Mouse (Mus musculus) liver, embryonic 11.5 days (tissue): ENCODE data around the gene Gusb. TPM values are rescaled to one million over a fixed set of nuclear protein-coding genes. Genes with fewer than 3 reads are reported as not detected.

ENCODE experiments used
- ATAC-seq: fragments of 200-750 bp; cut with Nextera tagmentation; replicated peaks from 2 replicates; pipeline ENCODE4 v1.8.0; 2017; ENCODE audit warnings: moderate number of reproducible peaks, mild to moderate bottlenecking, moderate TSS enrichment, moderate library complexity; ENCODE audit not compliant: low FRiP score
- DNase-seq: peaks from one replicate; pipeline ENCODE4 v3.0.0-alpha.2; 2017; ENCODE audit warnings: low spot score
- H3K27ac ChIP-seq: fragments of 300-500 bp; sonication (generic); 2 replicates; pipeline ENCODE4 v1.5.1; 2014; ENCODE audit warnings: mild to moderate bottlenecking, low read depth, low read length, control low read depth
- H3K27me3 ChIP-seq: fragments of 300-500 bp; sonication (generic); replicated peaks from 2 replicates; pipeline ENCODE4 v1.6.1; 2014; ENCODE audit warnings: low read length, mixed read lengths; ENCODE audit not compliant: control insufficient read depth, insufficient read depth
- H3K36me3 ChIP-seq: fragments of 300-500 bp; sonication (generic); 2 replicates; pipeline ENCODE4 v1.6.1; 2014; ENCODE audit warnings: mild to moderate bottlenecking, low read length, moderate library complexity, mixed read lengths; ENCODE audit not compliant: control insufficient read depth, insufficient read depth
- H3K4me1 ChIP-seq: fragments of 300-500 bp; sonication (generic); replicated peaks from 2 replicates; pipeline ENCODE4 v1.6.1; 2014; ENCODE audit warnings: low read length, mixed read lengths; ENCODE audit not compliant: control insufficient read depth, insufficient read depth
- H3K4me2 ChIP-seq: fragments of 300-500 bp; sonication (generic); 2 replicates; pipeline ENCODE4 v1.6.1; 2014; ENCODE audit warnings: mild to moderate bottlenecking, control low read depth, moderate library complexity
- H3K4me3 ChIP-seq: fragments of 300-500 bp; sonication (generic); 2 replicates; pipeline ENCODE4 v1.5.1; 2014; ENCODE audit warnings: low read depth, low read length, control low read depth
- H3K9ac ChIP-seq: fragments of 300-500 bp; sonication (generic); 2 replicates; pipeline ENCODE4 v1.6.1; 2014; ENCODE audit warnings: low read depth, low read length, control low read depth
- H3K9me3 ChIP-seq: fragments of 300-500 bp; sonication (generic); 2 replicates; pipeline ENCODE4 v1.6.1; 2016; ENCODE audit warnings: low read length, inconsistent platforms, mixed read lengths; ENCODE audit not compliant: control insufficient read depth
- WGBS: fragments of 180-500 bp; shearing (Covaris S2); extraction: QIAGEN DNeasy Blood & Tissue Kit; methylation state at CpG from one replicate; pipeline ENCODE4 v1.1.7; 2014; 5-methylcytosine and 5-hydroxymethylcytosine counted together
- polyA plus RNA-seq: library from polyadenylated mRNA; unstranded; fragments of >200 nt; fragmentation: Nextera tagmentation; extraction: Ambion mirVana; gene quantifications from 2 replicates; pipeline ENCODE4 v1.2.1, GENCODE M21; 2014

The Gusb gene
- polyA plus RNA-seq, 1 experiment from 2014 or later: 82.5 TPM

DNA sequence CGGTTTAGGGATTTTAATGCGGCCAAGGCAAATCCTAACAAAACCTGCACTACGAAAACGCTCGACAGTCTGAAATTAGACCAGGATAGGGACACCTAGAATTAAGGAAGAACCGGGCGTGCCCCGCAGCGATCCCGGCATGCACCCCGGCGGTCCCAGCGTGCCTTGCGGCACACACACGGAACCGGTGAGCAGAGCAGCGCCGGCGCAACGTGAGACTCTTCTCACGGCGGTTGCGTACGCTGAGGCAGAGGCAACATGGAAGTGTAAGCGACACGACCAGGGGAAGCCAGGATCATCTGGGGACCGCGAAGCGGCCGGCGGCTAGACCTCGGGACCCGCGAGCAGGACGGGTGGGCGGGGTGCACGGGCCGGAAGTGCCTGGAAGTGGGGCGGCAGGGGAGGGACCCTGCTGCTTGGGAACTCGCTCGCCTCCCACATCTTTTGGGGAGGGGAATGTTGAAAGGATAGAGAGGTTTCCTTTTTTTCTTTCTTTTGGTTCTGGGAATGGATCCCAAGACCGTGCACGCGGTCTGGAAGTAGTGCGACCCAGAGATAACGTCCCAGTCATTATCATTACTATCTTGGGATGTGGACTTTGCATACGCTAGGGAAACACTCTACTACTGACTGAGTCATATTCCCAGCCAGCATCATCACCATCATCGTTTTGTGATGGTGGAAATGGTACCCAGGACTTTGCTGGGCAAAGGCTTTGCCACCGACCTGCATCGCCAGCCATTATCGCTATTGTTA, 26.5 kb upstream of the Gusb start, which contains the start of the genes Asl and Crcp:
TSS of gene Asl (minus strand) at position 106 of the 756 bp plus-strand sequence.
TSS of gene Crcp (plus strand) at position 149 of the 756 bp plus-strand sequence.
- Histone ChIP-seq H3K27ac (peak within 1 kb of the TSS; percentile 82), H3K4me1 (peaks cover 18% of the 10 kb centered on the region), H3K9ac (peak within 1 kb of the TSS; percentile 79), H3K27me3 (no peaks in the 10 kb centered on the region; the same call in 1 of the 2 replicates), H3K36me3 (no peaks in the 10 kb centered on the region), H3K9me3 (no peaks in the 10 kb centered on the region), H3K4me2 (peak within 1 kb of the TSS; percentile 80), H3K4me3 (peak within 1 kb of the TSS; percentile 76)
- ATAC-seq: peak; percentile 81
- DNase-seq: peak; percentile 84
- 1% methylated on average over 51 of the region's 51 CpGs for WGBS

DNA sequence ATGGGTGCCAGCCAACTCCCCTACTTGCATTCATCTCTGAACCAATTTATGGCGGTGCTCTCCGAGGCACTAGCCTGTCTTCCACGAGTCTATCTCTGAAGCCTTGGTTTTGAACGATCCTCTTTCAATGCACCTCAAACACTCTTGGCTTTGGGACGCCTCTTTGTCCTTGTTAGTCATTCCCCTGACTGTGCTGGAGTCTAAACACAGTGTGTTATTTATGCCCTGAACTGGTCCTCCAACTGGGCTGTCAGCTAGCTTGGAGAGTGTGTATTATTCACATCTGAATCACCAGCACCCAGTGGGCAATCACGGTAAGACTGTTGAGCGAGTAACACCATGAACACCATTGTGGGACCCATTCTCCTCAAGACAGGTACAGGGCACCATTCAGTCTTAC, 24.8 kb upstream of the Gusb start:
- no peaks in the 10 kb centered on the region for H3K36me3 ChIP-seq
- no peak overlapping the region for H3K27ac ChIP-seq
- no peak overlapping the region for H3K9ac ChIP-seq
- WGBS: 83% methylated on average over 7 of the region's 7 CpGs
- no peaks in the 10 kb centered on the region; the same call in 1 of the 2 replicates for H3K27me3 ChIP-seq
- peaks cover 9% of the 10 kb centered on the region for H3K4me1 ChIP-seq
- no peak overlapping the region for H3K4me2 ChIP-seq
- no peaks in the 10 kb centered on the region for H3K9me3 ChIP-seq
- no peak for DNase-seq
- no peak overlapping the region for H3K4me3 ChIP-seq
- no peak for ATAC-seq

DNA sequence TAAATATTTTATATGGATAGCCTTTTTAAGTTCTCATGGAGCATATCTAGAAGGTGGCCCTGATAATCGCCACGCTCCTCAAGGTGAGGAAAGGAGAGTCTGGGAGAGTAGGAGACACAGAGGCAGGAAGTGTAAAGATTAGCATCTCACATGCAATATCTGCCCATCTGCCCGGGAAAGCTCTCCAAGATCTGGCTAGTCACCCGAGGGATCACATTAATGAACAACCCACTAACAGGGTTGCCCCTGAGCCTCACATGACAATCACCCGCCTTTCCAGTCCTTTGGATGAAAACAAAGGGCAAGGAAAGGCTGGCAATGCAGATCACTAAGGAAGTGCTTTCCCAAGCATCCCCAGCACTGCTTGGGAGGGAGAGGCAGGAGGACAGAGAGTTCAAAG, 24.3 kb upstream of the Gusb start:
- H3K9me3 ChIP-seq: no peaks in the 10 kb centered on the region
- H3K9ac ChIP-seq: no peak overlapping the region
- H3K4me2 ChIP-seq: no peak overlapping the region
- DNase-seq (no peak), ATAC-seq (no peak)
- H3K27me3 ChIP-seq: no peaks in the 10 kb centered on the region; the same call in 1 of the 2 replicates
- 77% methylated on average over 5 of the region's 5 CpGs for WGBS
- no peaks in the 10 kb centered on the region for H3K36me3 ChIP-seq
- H3K4me3 ChIP-seq: no peak overlapping the region
- 0 out of 2 replicates have a peak, but pooled peaks cover 6% of the 10 kb centered on the region for H3K4me1 ChIP-seq
- H3K27ac ChIP-seq: no peak overlapping the region

DNA sequence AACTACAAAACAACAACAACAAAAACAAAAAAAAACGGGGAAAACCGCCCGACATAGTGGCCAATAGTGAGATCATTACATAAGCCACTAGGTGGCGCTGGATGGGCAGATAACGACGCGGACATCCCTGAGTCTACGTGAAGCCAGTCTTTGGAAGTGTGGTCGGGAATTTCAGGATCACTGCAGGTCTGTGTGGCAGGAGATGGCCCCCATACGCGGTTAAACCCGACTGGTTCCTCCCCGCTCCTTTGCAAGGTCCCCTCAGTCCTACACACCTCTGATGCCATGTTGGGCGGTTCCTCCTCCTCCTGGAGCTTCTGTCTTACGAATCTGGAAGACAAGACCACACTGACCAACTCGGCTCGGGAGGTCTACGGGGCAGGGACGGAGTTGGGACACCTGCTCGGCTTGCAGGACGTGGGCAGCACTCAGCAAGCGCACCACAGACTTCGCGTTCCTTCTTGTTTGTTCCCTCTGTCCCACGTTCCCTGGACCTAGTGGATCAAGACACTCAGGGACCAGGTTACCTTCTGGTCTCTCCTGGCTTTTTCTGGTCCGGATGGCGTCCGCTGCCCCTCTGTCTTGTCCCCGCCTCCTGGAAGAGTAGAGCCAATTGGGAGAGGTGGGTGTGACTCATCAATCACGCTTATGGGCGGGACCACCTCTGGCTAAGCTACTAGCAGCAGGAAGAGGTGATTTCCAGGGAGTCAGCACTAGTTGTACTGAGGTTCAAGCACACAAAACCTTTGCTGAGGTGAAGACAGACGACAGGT, 21.1 kb upstream of the Gusb start:
- H3K27me3 ChIP-seq: no peaks in the 10 kb centered on the region; the same call in 1 of the 2 replicates
- no peaks in the 10 kb centered on the region for H3K9me3 ChIP-seq
- peak overlapping the region; percentile 86 for H3K4me2 ChIP-seq
- peak overlapping the region; percentile 66 for H3K4me3 ChIP-seq
- peak overlapping the region; percentile 89 for H3K27ac ChIP-seq
- ATAC-seq (peak; percentile 90), DNase-seq (peak; percentile 83)
- H3K36me3 ChIP-seq: no peaks in the 10 kb centered on the region
- WGBS: under 1% methylated on average over 32 of the region's 32 CpGs
- peak overlapping the region; percentile 55 for H3K9ac ChIP-seq
- peaks cover 4% of the 10 kb centered on the region; the same call in 1 of the 2 replicates for H3K4me1 ChIP-seq

DNA sequence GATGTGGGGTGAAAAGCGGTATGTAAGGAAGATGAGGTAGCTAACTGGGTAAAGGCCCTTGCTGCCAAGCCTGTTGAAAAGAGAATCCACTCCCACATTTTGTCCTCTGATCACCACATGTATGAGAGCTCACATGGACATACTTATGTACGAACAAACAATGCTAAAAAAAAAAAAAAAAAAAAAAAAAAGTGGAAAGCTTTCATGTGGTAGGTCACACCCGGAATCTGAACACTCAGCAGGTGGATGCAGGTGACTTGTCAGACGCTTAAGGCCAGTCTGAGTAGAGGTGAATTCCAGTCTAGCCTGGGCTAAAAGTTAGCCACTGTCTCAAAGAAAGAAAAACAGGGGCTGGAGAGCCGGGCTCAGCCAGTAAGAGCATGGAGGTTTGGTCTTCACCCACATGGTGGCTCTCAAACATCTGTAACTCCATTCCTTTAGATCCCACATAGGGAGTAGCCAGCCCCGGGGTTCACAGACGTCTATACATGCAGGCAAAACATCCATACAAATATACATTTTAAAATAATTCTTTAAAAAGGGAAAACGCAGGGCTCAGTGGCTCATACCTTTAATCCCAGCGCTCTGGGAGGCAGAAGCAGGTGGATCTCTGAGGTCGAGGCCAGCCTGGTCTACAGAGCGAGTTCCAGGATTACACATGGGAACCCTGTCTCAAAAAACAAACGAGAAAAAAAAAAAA, 20.4 kb upstream of the Gusb start:
- H3K27ac ChIP-seq: no peak overlapping the region
- no peaks in the 10 kb centered on the region; the same call in 1 of the 2 replicates for H3K27me3 ChIP-seq
- DNase-seq (no peak), ATAC-seq (no peak)
- H3K4me1 ChIP-seq: peaks cover 4% of the 10 kb centered on the region; the same call in 1 of the 2 replicates
- H3K36me3 ChIP-seq: no peaks in the 10 kb centered on the region
- peak overlapping the region; percentile 55; the same call in 1 of the 2 replicates for H3K9ac ChIP-seq
- 37% methylated on average over 12 of the region's 12 CpGs for WGBS
- H3K9me3 ChIP-seq: no peaks in the 10 kb centered on the region
- peak overlapping the region; percentile 86 for H3K4me2 ChIP-seq
- H3K4me3 ChIP-seq: peak overlapping the region; percentile 66

DNA sequence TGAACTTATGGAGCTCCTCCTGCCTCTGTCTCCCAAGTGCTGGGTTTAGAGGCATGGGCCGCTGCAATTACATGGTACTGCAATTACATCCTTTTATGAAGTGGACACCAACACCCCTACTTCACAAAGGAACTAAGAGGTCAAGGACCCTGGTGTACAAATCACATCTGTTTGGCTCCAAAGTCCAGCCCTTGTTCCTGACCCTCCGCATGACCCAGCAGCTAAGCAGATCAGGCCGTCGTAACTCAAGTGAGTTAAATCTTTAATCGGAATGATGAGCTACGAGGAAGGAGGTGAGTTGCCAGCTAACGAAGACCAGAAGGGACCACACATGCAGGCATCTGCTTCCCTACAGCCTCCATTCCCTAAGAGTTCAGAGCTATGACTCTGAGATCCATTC, 19.5 kb upstream of the Gusb start:
- H3K4me2 ChIP-seq: peak overlapping the region; percentile 86
- DNase-seq: no peak
- no peak overlapping the region for H3K9ac ChIP-seq
- no peaks in the 10 kb centered on the region; the same call in 1 of the 2 replicates for H3K27me3 ChIP-seq
- 74% methylated on average over 7 of the region's 7 CpGs for WGBS
- ATAC-seq: no peak
- no peak overlapping the region for H3K27ac ChIP-seq
- H3K4me3 ChIP-seq: no peak overlapping the region; the same call in 1 of the 2 replicates
- no peaks in the 10 kb centered on the region for H3K9me3 ChIP-seq
- H3K36me3 ChIP-seq: no peaks in the 10 kb centered on the region
- peaks cover 4% of the 10 kb centered on the region; the same call in 1 of the 2 replicates for H3K4me1 ChIP-seq

DNA sequence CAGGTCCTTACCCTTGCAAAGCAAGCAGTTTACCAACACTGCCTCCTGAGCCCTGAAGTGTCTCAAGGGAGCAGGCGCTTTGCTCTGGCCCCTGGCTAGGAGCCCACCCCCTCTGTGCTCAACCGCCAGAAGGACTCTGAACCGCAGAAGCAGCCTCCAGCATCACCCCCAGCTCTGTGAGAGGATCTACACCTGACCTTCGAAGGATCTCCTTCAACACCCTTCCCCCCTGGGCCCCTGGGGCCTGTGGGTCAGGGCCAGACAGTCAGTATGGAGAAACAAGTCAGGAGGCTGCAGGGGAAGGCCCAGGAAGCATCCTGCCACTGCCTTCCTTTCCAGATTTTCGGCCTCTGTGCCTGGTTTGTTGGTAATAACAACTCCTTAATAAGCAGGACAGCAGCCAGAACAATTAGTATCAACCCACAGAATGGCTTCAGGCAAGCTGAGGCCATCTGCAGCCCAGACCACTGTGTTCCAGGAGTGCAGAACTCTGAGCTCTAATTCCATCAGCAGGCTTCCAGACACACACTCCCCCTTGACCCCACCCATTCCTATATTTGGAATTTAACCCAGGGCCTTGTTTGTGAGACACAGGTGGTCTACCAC, 18.6 kb upstream of the Gusb start:
- Histone ChIP-seq H3K4me2 (peak overlapping the region; percentile 13; the same call in 1 of the 2 replicates), H3K36me3 (peaks cover 1% of the 10 kb centered on the region; the same call in 1 of the 2 replicates), H3K9ac (no peak overlapping the region), H3K9me3 (no peaks in the 10 kb centered on the region), H3K27me3 (no peaks in the 10 kb centered on the region; the same call in 1 of the 2 replicates), H3K27ac (peak overlapping the region; percentile 38; the same call in 1 of the 2 replicates), H3K4me1 (peaks cover 4% of the 10 kb centered on the region; the same call in 1 of the 2 replicates), H3K4me3 (no peak overlapping the region)
- ATAC-seq (no peak), DNase-seq (no peak)
- 71% methylated on average over 5 of the region's 5 CpGs for WGBS

DNA sequence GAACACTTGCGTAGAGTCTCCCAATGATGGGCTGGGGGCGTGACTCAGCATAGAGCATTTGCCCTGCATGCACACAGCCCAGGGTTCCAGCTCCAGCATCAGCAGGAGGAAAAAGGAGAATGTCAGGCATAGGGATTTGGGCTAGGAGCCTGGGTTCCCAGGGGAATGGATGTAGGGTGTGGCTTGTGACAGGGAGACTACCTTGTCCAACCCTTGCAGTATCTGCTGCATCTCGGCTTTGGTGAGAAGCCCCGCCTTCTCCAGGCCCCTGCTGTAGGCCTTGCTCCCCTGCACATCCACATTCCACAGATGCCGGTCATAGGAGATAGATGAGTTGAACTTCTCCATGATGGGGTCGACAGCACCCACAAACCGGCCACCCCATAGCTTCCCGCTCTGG, 16.6 kb upstream of the Gusb start:
- ATAC-seq (no peak), DNase-seq (no peak)
- H3K36me3 ChIP-seq: peaks cover 12% of the 10 kb centered on the region
- H3K27ac ChIP-seq: no peak overlapping the region
- no peak overlapping the region for H3K4me2 ChIP-seq
- no peak overlapping the region for H3K9ac ChIP-seq
- peaks cover 3% of the 10 kb centered on the region; the same call in 1 of the 2 replicates for H3K4me1 ChIP-seq
- 63% methylated on average over 8 of the region's 8 CpGs for WGBS
- no peaks in the 10 kb centered on the region for H3K27me3 ChIP-seq
- H3K4me3 ChIP-seq: no peak overlapping the region
- H3K9me3 ChIP-seq: no peaks in the 10 kb centered on the region
